Comparison of ENCODE assay signal across 11 mouse cellular contexts in genomic region chr11:57516946-57517441, GRCm38 (mm10). TPM values are rescaled to one million over a fixed set of nuclear protein-coding genes. Genes with fewer than 3 reads are reported as not detected.
DNase-seq lines count a peak whose midpoint lies in the region; ATAC-seq and TF ChIP-seq lines count a peak whose summit lies in the region.
"Had no signal": no experiment of that assay in that cellular context is flagged by ENCODE, and none has a peak within 500 bp of the region (broad histone marks: within the 10 kb centered on the region; RNA-seq: fewer than 3 reads in every experiment).

No protein-coding gene starts in this region.

- 34% methylated on average over 5 of the region's 5 CpGs for WGBS in heart, embryonic 15.5 days
- 73% methylated on average over 5 of the region's 5 CpGs for WGBS in embryonic facial prominence, embryonic 13.5 days
- WGBS in hindbrain, postnatal 0 days: 68% methylated on average over 5 of the region's 5 CpGs
- WGBS in midbrain, embryonic 14.5 days: 66% methylated on average over 5 of the region's 5 CpGs

- no peak for TF ChIP-seq CTCF in hindbrain, postnatal 0 days (IDR thresholded peaks at IDR 0.05; ENCODE audit: low read depth)
- no peak for TF ChIP-seq CTCF in gastrocnemius, adult 2 months (IDR thresholded peaks at IDR 0.05)

- no peaks in the 10 kb centered on the region for H3K9me3 ChIP-seq in heart, embryonic 15.5 days (replicated peaks)
- H3K9me3 ChIP-seq in embryonic facial prominence, embryonic 13.5 days: no peaks in the 10 kb centered on the region
- no peaks in the 10 kb centered on the region for H3K9me3 ChIP-seq in hindbrain, postnatal 0 days (ENCODE audit: low read length)
- H3K9me3 ChIP-seq in midbrain, embryonic 14.5 days (ENCODE audit: control insufficient read depth, low read length): no peaks in the 10 kb centered on the region

- no peak overlapping the region for H3K4me3 ChIP-seq in heart, embryonic 15.5 days
- H3K4me3 ChIP-seq in embryonic facial prominence, embryonic 13.5 days: peak overlapping the region; percentile 94; the same call in 1 of the 2 replicates
- no peak overlapping the region for H3K4me3 ChIP-seq in hindbrain, postnatal 0 days (ENCODE audit: low read length)
- 0 out of 2 replicates have a peak overlapping the region, but pooled peaks have one; percentile 90 for H3K4me3 ChIP-seq in midbrain, embryonic 14.5 days (replicated peaks; ENCODE audit: low read depth, low read length)
- no peak overlapping the region for H3K4me3 ChIP-seq in gastrocnemius, adult 2 months

- no peak for ATAC-seq in heart, embryonic 15.5 days (replicated peaks; ENCODE audit: insufficient number of reproducible peaks, insufficient read depth, low FRiP score, low read depth)
- no peak for ATAC-seq in embryonic facial prominence, embryonic 13.5 days (ENCODE audit: insufficient number of reproducible peaks, insufficient read depth, low FRiP score, low TSS enrichment, low read depth)
- no peak for ATAC-seq in hindbrain, postnatal 0 days
- no peak for ATAC-seq in midbrain, embryonic 14.5 days (ENCODE audit: low FRiP score, low TSS enrichment)

- intact Hi-C loops in heart, postnatal 25 days (cut with DNase I): no loop called here
- intact Hi-C loops in gastrocnemius, adult 2 months (cut with DNase I): no loop called here

- peak overlapping the region; percentile 61; the same call in 1 of the 2 replicates for H3K4me2 ChIP-seq in heart, embryonic 15.5 days
- peak overlapping the region; percentile 66 for H3K4me2 ChIP-seq in embryonic facial prominence, embryonic 13.5 days
- peak overlapping the region; percentile 60; the same call in 1 of the 2 replicates for H3K4me2 ChIP-seq in hindbrain, postnatal 0 days (ENCODE audit: low read depth, low read length)
- peak overlapping the region; percentile 73 for H3K4me2 ChIP-seq in midbrain, embryonic 14.5 days (ENCODE audit: low read length)

- no peak for DNase-seq in heart, postnatal 25 days (ENCODE audit: low spot score)
- no peak for DNase-seq in hindbrain, postnatal 0 days (ENCODE audit: low spot score)
- no peak for DNase-seq in midbrain, embryonic 14.5 days
- DNase-seq in gastrocnemius, adult 2 months: no peak
- no peak for DNase-seq in left cerebral cortex, adult 18-20 months (ENCODE audit: low spot score in 2 of 2)
- no peak for DNase-seq in right cerebral cortex, postnatal 14 days
- DNase-seq: adrenal gland, postnatal 10 days; gastrocnemius, postnatal 36 days; layer of hippocampus, postnatal 36 days had no signal

- H3K27me3 ChIP-seq in heart, embryonic 15.5 days: no peaks in the 10 kb centered on the region
- no peaks in the 10 kb centered on the region for H3K27me3 ChIP-seq in embryonic facial prominence, embryonic 13.5 days
- H3K27me3 ChIP-seq in hindbrain, postnatal 0 days (ENCODE audit: insufficient read depth, low read length): no peaks in the 10 kb centered on the region
- no peaks in the 10 kb centered on the region for H3K27me3 ChIP-seq in midbrain, embryonic 14.5 days (ENCODE audit: control insufficient read depth, insufficient read depth, low read length)

- H3K27ac ChIP-seq in heart, embryonic 15.5 days: no peak overlapping the region
- H3K27ac ChIP-seq in embryonic facial prominence, embryonic 13.5 days: no peak overlapping the region
- no peak overlapping the region for H3K27ac ChIP-seq in hindbrain, postnatal 0 days
- H3K27ac ChIP-seq in midbrain, embryonic 14.5 days (replicated peaks; ENCODE audit: low read depth, low read length): no peak overlapping the region
- no peak overlapping the region for H3K27ac ChIP-seq in gastrocnemius, adult 2 months

- H3K9ac ChIP-seq in heart, embryonic 15.5 days: no peak overlapping the region
- H3K9ac ChIP-seq in embryonic facial prominence, embryonic 13.5 days: no peak overlapping the region
- H3K9ac ChIP-seq in hindbrain, postnatal 0 days (replicated peaks; ENCODE audit: low read length): no peak overlapping the region
- no peak overlapping the region for H3K9ac ChIP-seq in midbrain, embryonic 14.5 days (replicated peaks; ENCODE audit: low read length)

- peaks cover 11% of the 10 kb centered on the region for H3K36me3 ChIP-seq in heart, embryonic 15.5 days
- H3K36me3 ChIP-seq in embryonic facial prominence, embryonic 13.5 days: peaks cover 29% of the 10 kb centered on the region
- peaks cover 9% of the 10 kb centered on the region; the same call in 1 of the 2 replicates for H3K36me3 ChIP-seq in hindbrain, postnatal 0 days (ENCODE audit: insufficient read depth, low read length)
- H3K36me3 ChIP-seq in midbrain, embryonic 14.5 days (ENCODE audit: control insufficient read depth, insufficient read depth, low read length): peaks cover 32% of the 10 kb centered on the region

- peaks cover 12% of the 10 kb centered on the region for H3K4me1 ChIP-seq in heart, embryonic 15.5 days (replicated peaks)
- peaks cover 10% of the 10 kb centered on the region for H3K4me1 ChIP-seq in embryonic facial prominence, embryonic 13.5 days
- peaks cover 10% of the 10 kb centered on the region; the same call in 1 of the 2 replicates for H3K4me1 ChIP-seq in hindbrain, postnatal 0 days (ENCODE audit: insufficient read depth, low read length)
- peaks cover 15% of the 10 kb centered on the region for H3K4me1 ChIP-seq in midbrain, embryonic 14.5 days (ENCODE audit: control insufficient read depth, insufficient read depth, low read length)

RNA-seq across cellular contexts. Expression of gene Fam114a2, which starts 1.4 kb away (rescaled TPM):
- 57.4 and 66.6 TPM in 2 replicates for polyA plus RNA-seq in heart, embryonic 15.5 days (2015; fragmentation: Nextera tagmentation; extraction: Ambion mirVana)
- total RNA-seq in heart, postnatal 25 days (2021): 10 to 100 TPM; 39.1 to 41.9 TPM
- polyA plus RNA-seq in embryonic facial prominence, embryonic 13.5 days (2015; fragmentation: Nextera tagmentation; extraction: Ambion mirVana): 80.2 and 81.8 TPM in 2 replicates
- total RNA-seq in hindbrain, postnatal 0 days (2014; rRNA removed): 27.3 and 28.9 TPM in 2 replicates
- 51.0 and 51.2 TPM in 2 replicates for polyA plus RNA-seq in hindbrain, postnatal 0 days (2015; fragmentation: Nextera tagmentation; extraction: Ambion mirVana)
- 62.4 and 70.0 TPM in 2 replicates for polyA plus RNA-seq in midbrain, embryonic 14.5 days (2014; fragmentation: Nextera tagmentation; extraction: Ambion mirVana)
- total RNA-seq in gastrocnemius, adult 2 months (2021): 10 to 100 TPM; 48.6 to 50.9 TPM
- 10 to 100 TPM; 31.8 to 33.1 TPM for total RNA-seq in left cerebral cortex, adult 18-20 months (2021)

RNA-seq across cellular contexts. Expression of gene Mfap3, which starts 1.5 kb away (rescaled TPM):
- 25.9 and 28.8 TPM in 2 replicates for polyA plus RNA-seq in heart, embryonic 15.5 days (2015; fragmentation: Nextera tagmentation; extraction: Ambion mirVana)
- 10 to 100 TPM; 13.3 to 13.7 TPM for total RNA-seq in heart, postnatal 25 days (2021)
- 50.1 and 52.3 TPM in 2 replicates for polyA plus RNA-seq in embryonic facial prominence, embryonic 13.5 days (2015; fragmentation: Nextera tagmentation; extraction: Ambion mirVana)
- 39.5 and 47.7 TPM in 2 replicates for total RNA-seq in hindbrain, postnatal 0 days (2014; rRNA removed)
- 46.6 and 48.5 TPM in 2 replicates for polyA plus RNA-seq in hindbrain, postnatal 0 days (2015; fragmentation: Nextera tagmentation; extraction: Ambion mirVana)
- 53.4 and 68.1 TPM in 2 replicates for polyA plus RNA-seq in midbrain, embryonic 14.5 days (2014; fragmentation: Nextera tagmentation; extraction: Ambion mirVana)
- total RNA-seq in gastrocnemius, adult 2 months (2021): 1 to 10 TPM; 7.6 to 9.2 TPM
- 10 to 100 TPM; 24.6 to 29.3 TPM for total RNA-seq in left cerebral cortex, adult 18-20 months (2021)

Comparison
In these comparisons a context has a peak if more than half of its experiments do, and no peak if none do; other contexts are left out.
1. H3K4me3 ChIP-seq: peak in embryonic facial prominence, embryonic 13.5 days (single experiment) and midbrain, embryonic 14.5 days (single experiment); none in heart, embryonic 15.5 days (single experiment), hindbrain, postnatal 0 days (single experiment) and gastrocnemius, adult 2 months (single experiment).
2. Peak in every context shown above with its lines, with median percentiles within 50 percentile points of each other: H3K4me2 ChIP-seq.